Mouse (Mus musculus) lung, postnatal 36 days (tissue): Measurements from ENCODE around the gene Nup210l.

Source experiments
- DNase-seq: peaks from one replicate; pipeline ENCODE4 v3.0.0; 2022; ENCODE audit warnings: mixed read lengths

Gene Nup210l

DNA sequence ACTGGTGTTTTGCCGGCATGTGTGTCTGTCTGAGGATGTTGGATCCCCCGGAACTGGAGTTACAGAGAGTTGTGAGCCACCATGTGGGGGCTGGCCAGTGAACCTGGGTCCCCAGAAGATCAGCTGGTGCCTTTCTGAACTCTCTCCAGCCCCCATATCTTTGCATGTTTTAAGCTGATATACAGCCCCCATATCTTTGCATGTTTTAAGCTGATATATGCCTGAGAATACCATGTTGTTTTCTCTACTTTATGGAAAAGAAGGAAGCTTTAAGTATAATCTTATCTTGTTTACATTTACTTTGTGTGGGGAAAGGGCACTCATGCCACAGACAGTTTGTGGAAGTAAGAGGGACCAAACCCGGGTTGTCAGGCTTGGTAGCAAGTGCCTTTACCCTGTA is 75.6 kb downstream of the Nup210l start:
- DNase-seq: no peak

DNA sequence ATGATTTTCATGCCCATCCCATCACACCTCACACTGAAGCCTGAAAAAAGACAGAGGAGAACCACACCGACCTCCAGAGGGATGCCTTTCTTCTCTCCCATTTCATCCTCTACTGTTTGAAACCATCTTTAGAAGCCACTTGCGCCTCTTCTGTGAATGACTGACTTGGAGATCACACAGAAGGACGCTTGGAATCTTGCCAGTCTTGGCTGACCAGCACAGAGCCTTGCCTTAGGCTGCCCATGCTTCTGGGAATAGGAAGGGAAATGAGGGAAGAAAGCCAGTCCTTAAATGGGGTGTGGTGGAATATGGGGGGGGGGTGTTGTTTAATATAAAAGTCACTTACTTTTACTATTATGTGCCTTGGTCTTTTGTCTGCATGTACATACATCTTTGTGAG is 79.6 kb downstream of the Nup210l start:
- DNase-seq: no peak

DNA sequence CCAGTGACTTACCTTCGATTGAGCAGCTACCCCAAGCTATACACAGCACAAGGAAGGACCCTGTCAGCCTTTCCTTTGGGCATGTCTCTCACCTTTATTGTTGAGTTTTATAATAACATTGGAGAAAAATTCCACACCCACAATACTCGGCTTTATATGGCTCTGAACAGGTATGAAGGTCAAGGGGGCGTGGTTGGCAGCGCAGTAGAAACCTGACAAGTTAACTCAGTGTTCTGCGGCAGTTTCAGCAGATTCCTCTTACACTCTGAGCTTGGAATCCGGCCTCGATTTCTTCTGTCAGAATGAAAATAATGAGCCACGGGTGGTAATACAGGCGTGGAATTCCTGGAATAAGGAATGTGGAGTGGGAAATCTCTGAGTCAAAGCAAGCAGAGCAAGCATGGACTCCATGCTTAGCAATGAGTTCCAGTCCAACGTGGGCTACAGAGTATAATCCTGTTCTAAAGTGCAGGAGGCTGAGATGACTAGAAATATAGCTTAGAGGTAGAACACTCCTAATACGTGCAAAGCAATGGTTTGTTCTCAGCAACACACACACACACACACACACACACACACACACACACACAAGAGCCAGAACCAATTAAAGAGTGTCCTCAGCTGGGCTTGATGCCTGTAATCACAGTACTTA is 87.1 kb downstream of the Nup210l start:
- DNase-seq: no peak

DNA sequence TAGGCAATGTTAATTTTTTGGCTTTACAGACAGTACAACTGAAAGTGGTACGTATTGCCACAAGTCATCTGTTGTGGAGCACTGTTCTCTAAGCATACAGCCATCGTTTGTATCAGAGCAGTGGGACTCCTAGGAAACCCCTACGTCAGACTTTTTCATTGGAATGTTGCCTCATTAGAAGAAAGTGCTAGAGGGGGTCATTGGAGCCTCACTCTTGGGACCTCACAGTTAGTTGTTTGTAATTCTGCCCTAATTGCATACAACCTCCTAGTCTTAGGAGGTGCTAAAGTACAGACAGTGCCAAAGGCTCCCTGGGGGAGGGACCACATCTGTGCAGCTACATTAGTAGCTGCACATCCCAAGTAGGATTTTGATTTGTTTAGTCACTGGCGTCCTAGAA is 90.8 kb downstream of the Nup210l start:
- DNase-seq: no peak

DNA sequence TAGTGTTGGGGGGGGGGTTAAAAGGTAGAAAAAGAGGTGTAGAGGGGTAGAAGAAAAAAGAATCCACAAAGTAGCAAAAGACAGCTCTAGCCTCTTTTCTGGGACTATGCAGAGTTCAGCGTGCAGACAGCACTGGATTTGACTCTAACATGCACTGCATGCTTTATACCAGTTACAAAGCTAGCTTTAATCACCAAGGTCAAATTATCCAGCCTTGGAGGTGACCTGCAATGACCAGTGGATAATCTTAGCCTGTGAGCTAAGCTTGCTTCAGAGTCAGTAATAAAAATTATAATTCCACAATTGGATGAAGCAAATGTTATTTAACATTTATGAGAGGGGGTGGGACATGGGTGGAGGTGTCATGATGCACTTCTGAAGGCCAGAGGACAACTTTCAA is 91.7 kb downstream of the Nup210l start:
- no peak for DNase-seq

DNA sequence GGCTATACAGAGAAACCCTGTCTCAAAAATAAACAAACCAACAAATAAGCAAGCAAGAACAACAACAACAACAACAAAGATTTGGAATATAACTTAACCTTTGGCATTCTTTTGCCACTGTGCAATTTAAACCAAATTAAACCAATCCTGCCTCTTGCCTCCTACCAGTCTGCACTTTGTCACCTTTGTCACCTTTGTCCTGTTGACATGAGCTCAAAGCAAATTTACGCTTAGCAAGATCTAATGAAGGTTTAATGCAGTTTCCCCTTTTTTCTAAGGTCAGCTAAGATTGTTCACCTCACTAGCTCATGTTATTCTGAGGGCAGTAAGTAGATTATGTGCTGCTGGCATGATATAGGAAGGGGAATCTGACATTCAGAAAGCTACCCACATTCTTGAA is 93.6 kb downstream of the Nup210l start:
- DNase-seq: no peak

DNA sequence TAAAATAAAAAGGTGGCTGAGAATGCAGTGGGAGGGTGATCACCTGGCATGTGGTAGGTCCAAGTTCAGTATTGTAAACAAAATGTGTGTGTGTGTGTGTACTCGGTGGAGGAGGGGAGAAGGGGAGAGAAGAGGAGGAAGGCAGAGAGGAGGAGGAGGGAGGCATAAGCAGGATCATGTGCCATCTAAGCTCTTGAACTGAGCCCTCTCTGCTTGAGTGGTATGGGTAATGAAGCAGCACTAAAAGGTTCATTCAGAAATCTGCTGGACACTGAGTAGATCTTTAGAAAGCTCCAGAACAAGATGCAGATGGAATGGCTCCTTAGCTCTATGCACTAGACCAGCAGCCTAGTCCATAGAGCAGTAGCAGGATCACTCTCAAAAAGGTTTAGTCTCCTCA is 99.0 kb downstream of the Nup210l start:
- DNase-seq: no peak

DNA sequence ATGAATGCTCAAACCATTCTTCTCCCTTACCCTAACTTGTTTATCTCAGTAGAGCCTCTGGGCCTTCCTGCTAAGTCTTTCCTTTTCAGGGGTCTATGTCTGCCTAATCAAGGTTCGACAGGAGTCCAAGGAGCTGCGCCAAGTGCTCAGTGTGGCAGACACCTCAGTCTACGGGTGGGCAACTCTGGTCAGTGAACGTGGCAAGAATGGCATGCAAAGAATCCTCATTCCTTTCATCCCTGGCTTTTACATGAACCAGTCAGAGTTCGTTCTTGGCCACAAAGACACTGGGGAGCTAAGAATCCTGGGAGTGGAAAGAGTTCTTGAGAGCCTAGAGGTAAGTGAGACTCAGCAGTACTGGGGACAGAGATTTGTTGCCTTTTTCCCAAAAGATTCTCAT is 99.7 kb downstream of the Nup210l start:
- no peak for DNase-seq

DNA sequence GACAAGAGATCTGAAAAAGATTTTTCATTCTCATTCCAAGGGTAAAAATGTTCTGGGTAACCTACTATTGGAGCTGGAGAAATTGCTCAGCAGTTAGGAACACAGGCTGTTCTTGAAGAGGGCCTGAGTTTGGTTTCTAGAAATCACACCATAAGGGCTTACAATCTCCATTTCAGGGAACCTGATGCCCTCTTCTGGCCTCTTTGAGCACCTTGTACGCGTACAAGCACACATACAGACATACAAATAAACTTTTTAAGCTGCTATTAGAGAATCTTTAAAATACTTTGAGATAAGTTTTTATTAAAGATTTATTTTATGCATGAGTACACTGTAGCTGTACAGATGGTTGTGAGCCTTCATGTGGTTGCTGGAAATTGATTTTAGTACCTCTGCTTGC is 100.7 kb downstream of the Nup210l start:
- DNase-seq: no peak

DNA sequence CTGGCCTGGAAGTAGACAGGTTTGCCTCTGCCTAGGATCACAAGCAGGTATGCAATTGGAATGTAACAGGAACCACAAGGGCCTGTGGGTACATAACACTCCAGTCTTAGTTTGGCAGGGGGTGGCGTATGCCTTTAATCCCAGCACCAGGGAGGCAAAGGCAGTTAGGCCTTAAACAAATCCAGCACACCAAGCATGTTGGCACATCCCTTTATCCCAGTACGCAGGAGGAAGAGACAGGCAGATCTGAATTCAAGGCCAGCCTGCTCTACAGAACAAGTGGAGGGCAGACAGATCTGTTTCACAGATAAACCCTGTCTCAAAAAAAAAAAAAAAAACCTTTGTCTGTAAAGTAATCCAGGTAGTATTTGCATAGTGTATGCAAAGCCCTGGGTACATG is 104.7 kb downstream of the Nup210l start:
- peak; percentile 56 for DNase-seq

DNA sequence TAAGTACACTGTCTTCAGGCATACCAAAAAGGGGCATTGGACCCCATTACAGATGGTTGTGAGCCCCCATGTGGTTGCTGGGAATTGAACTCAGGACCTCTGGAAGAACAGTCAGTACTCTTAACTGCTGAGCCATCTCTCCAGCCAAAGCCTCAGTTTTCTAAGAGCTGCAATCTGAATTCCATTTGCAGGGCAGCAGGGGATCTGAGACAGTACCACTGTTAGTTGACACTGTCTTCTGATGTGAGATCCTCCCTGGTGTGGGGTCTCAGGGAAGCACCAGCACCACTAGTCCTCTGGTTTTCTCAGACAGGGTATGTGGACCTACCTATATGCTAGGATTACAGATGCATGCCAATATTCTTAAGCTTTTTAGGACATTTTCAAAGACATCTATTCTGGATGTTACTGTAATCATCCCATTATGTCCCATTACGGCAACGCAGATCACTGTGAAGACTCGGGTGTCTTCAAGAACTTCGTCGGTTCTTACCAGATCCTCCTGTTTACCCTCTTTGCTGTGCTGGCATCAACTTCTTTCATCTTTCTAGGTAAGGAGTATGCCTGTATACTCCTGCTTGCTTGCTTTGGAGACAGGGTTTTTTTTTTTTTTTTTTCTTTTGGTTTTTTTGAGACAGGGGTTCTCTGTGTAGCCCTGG is 106.1 kb downstream of the Nup210l start:
- no peak for DNase-seq

DNA sequence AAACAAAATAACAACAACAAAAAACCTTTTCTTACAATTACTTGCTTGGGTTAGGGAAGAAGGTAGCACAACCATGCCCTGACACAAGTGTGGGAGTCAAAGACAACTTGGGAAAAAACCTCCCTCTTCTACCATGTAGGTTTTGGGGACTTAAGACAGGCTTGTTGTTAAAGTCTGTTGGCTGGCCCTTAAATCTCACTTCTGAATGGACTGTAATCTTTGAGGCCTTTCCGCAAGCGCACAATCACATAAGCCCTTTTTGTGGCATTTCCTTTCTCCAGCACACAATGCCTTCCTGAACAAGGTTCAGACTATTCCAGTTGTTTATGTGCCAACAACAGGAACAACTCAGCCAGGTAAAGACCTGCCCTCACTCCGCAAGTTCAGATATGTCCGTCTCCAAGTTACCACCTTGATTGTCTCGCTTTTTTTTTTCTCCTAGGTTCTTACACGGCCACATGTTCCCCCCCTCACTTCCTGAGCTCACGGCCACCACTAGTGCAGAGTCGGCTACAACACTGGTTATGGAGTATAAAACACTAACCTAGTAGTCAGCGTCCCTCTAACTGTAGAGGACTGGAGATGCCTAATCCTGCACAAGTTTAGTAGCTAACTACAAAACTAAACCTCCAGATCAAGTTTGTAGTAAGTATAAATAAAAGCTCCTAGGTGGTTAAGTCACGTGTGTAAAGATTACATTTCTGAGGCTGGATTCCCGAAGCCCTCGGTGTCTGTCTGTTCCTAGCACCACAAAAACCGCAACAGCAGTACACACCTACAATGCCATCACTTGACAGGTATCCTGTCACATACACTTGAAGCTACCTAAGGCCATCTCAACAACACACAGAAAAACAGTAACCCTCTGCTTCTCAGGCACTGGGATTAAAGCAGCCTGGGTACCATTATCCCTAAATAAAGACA is 107.8 kb downstream of the Nup210l start:
- no peak for DNase-seq

DNA sequence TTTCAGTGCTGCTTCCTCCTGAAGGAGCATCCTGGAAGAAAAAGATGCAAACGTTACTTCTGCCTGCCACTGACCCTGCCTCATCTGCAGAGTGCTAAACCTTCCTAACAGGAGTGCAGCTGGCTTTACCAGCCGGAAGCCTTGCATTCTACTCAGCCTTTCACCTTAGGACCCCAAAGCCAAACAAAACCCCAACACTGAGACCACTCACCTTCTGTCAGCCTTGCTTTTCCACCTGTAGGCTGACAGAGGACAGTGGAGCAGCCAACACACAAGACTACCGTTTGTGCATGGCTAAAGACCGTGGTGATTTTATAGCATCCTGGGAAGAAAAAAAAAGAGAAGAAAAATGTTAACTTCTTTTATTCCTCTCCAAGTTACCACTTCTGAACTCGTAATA is 108.8 kb downstream of the Nup210l start:
- DNase-seq: no peak

DNA sequence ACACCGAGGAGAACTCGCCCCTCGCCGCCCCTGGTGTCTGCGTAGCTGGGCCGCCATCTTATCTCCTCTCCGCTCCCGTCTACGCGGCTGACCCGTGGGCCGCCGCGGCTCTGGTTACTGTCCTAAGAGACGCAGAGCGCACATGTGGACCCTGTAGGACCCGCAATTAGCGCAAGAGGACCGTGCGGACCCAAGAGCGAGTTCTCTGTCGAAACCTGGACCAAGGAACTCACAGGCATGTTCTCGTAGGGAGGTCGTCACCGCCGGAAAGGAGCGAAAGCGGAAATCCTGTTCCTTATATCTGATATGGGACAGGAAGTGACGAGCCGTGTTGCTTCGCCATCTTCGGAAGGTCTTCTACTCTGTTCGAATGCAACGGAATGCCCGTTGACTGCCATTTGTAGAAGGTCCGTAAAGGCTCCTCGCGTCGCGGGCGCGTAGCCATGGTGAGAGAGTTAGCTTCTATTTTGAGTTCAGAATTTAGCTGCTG is 109.5 kb downstream of the Nup210l start, which contains the start of the genes Rps27 and Rab13:
Gene Rps27 (minus strand): TSS at position 275 of the 490 bp plus-strand sequence.
Gene Rab13 (plus strand): TSS at position 319 of the 490 bp plus-strand sequence.
- DNase-seq: peak; percentile 96

DNA sequence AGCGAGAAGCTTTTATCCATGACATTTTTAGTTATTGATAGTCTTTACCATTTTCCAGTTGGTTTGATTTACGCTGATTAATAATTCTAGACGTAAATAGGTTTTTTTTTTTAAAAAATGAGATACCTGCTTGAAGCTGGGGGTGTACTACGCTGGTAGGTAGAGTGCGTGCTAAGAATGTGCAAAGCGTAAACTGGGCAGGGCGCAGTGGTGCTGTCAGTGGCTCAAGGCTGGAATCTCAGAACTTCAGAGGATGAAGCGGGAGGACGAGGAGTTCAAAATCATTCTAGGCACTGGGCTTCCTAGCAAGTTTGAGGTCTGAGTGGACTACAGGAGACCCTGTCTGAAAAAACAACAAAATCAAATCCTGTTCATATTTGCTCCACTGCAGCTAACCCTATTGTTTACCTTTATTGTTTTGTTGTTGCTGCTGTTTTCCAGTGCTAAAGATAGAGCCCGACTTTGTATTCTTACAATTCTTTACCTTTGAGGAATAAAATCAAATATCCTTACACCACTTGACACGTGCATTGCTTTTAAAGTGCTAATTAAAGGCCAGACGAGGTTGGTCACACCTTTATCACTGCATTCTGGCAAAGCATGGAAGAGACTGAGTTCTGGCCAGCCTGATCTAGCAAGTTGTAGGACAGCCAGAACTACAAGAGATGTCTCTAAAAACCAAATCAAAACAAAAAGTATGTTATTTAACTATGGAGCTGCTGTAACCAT is 110.2 kb downstream of the Nup210l start:
- peak; percentile 42 for DNase-seq

DNA sequence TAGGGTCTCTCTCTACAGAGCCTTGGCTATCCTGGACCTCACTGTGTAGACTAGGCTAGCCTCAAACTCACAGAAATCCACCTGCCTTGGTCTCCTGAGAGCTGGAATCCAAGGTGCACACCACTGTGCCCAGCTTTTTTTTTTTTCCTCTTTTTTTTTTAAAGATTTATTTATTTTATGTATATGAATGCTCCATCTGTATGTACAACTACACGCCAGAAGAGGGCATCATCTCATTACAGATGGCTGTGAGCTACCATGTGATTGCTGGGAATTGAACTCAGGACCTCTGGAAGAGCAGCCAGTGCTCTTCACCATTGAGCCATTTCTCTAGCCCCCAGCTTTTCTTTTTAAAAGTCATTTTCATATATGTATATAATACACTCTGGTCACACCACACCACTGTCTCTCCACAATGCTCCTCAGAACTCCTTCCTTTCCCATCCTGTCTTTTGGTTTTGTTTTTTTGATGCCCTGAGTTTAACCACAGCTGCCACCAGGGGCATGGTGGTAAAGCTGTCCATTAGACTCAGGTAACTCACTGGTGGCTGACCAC is 112.0 kb downstream of the Nup210l start:
- DNase-seq: peak; percentile 52

DNA sequence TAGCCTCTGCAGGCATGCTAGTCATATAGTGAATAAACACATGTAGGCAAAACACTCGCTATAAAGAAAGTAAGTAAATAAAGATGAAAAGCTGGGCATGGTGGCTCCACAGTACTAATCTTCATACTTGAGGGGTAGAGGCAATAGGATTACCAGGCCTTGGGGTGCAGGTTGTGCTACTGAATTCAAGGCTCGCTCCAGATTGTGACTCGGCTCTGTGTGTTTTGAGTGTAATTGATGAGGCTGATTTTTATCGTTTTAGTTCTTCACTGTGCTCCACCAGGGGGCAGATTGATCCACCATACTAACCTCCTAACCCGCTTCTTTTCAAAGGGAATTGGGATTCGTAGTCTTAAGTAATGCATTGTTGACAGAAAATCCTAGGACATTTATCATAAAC is 116.2 kb downstream of the Nup210l start:
- DNase-seq: peak; percentile 79

DNA sequence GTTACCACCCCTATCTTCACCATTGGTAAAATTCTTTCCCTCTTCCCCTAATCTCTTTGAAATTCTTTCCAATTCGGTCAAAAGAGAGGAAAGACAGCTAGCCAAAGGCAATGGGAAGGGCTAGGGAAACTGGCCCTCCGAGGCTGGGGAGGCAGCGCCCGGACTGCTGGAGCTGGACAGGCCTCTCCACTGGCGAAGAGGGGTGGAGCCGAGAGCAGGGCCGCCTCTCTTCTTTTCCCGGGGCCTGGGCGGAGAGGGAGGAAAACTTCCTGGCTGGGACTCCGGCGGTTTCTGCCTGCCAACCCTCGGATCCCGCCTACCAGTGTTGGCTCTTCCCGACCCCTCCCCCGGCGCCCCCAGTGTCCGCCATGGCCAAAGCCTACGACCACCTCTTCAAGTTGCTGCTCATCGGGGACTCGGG is 116.6 kb downstream of the Nup210l start:
- peak; percentile 89 for DNase-seq

DNA sequence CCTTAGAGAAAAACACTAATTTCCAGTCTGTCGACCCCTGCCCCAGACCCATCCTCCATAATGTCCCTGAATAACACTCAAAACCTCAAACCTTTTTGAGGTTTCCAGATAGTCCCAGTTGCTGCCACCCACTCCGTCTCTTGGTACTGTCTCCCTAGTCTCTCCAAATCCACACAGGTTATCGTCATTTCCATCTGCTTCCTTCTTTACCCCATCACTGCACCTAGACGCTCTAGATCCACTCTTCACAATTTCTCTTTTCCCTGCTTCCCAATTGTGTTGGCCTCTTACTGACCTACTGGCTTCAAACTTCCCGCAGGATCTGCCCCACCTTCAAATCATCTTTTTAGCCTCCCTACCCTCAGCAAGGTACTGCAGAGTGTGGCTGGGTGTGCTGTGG is 117.2 kb downstream of the Nup210l start:
- DNase-seq: no peak

DNA sequence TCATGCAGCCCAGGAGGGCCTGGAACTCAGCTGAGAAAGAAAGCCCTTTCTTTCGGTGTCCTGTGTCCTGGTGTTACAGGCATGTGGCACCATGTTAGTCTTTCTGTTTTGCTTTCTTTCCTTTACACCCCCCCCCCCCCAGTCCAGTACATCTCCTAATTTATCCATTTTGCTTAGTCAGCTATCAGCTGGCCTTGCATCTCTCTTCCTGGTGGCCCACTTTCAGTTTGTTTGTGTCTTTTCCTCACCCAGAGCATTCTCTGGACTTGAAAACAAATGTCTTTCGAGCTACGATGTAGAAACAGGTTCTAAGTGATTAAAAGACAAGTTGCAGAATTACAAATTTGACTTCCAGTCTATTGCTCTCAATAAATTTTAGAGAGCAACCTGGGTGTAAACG is 118.5 kb downstream of the Nup210l start:
- DNase-seq: no peak

DNA sequence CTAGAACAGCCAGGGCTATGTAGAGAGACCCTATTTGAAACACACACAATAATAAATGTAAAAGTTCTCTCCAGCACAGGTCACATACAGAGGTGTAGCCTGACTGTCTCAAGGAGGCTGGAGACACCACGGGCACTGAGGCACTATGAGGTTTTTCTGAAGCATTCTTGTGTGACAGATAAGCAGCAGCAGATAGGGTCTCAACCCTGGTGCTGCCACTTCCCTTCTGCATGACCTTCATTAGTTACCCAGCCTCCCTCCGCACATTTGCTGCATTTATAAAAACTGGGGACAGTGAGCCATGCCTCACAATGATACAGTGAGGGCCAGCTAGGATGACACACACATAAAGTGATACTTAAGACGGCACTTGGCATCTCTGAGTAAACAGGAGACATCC is 119.0 kb downstream of the Nup210l start:
- DNase-seq: peak; percentile 43

DNA sequence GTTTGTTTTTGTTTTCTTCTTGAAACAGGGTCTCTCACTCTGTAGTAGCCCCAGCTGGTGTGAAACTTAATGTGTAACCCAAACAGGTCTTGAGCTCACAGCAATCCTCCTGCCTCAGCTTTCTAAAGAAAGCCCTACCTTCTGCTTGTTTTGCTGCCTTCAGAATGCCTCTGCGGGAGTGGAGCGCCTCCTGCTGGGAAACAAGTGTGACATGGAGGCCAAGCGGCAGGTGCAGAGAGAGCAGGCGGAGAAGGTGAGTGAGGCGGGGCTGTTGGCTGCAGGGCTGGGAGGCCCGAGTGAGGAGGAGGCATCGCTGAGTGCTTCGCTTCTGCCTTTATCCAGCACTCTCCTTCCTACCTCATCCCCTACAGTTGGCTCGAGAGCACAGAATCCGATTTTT is 120.4 kb downstream of the Nup210l start:
- DNase-seq: no peak
